Mouse (Mus musculus): Measurements from ENCODE around the gene Ints2.

DNA sequence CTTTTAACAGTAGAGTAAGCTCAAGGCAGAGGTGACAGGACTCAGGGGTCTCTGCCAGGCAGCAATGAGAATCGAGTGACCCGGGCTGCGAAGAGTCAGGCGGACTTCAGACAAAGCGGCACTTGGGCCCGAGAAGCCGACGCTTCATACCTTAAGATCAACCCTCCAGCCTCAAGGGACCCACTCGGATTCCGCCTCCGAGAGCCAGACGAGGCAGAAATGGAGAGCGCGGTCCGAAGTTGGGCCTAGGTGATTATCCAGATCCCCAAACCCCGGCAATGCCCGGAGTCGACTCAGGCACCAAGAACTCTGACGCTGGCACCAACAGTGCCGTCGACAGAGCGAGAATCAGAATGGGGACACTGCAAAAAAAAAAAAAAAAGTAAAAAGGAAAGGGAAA is 321 bp downstream of the Ints2 start:
- TF ChIP-seq CHD2 (IDR thresholded peaks at IDR 0.05; ENCODE audit: low read depth, low read length): no peak
- no peak for TF ChIP-seq MAFK (IDR thresholded peaks at IDR 0.05; ENCODE audit: insufficient read depth, low read depth, low read length)
- no peak for TF ChIP-seq HCFC1 (IDR thresholded peaks at IDR 0.05; ENCODE audit: borderline replicate concordance, insufficient read depth, low read length)
- no peak for TF ChIP-seq ZNF384 (IDR thresholded peaks at IDR 0.05; ENCODE audit: low read depth, low read length)
- no peak for TF ChIP-seq ZC3H11A (IDR thresholded peaks at IDR 0.05; ENCODE audit: borderline replicate concordance, low read depth, low read length)
